Mouse (Mus musculus) layer of hippocampus, postnatal 25 days (tissue): Measurements from ENCODE around the gene Ubqlnl. TPM values are rescaled to one million over a fixed set of nuclear protein-coding genes. Genes with fewer than 3 reads are reported as not detected.

ENCODE experiments used
- DNase-seq, 2 experiments: peaks; one replicate each; pipeline ENCODE4 v3.0.0; 2022; ENCODE audit warnings: mixed read lengths in 2 of 2, low spot score in 1 of 2; ENCODE audit errors: extremely low spot score in 1 of 2
- total RNA-seq, 2 experiments: library from RNA; stranded (reverse); gene quantifications; 2 replicates each; pipeline ENCODE4 v1.2.3; 2021

Ubqlnl gene
- total RNA-seq = not detected

DNA sequence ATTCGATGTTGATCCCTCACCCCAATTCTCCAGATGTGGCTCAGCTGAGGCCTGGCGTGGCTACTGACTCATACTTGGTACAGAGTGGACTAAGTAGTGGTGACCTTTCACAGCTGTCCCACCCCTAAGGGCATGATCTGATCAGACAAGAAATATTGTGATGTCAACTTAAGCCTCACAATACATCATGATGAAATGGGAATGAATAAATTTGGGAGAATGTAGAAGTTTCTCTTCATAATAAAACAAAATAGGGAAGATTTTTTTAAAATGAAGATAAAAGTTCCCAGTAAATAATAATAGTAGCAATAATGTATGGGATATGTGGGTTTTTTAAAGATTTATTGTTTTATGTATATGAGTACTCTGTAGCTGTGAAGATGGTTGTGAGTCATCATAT lies at the start of gene Ubqlnl:
Gene Ubqlnl (minus strand): TSS at position 101 of the 400 bp plus-strand sequence.
- DNase-seq = no peak

DNA sequence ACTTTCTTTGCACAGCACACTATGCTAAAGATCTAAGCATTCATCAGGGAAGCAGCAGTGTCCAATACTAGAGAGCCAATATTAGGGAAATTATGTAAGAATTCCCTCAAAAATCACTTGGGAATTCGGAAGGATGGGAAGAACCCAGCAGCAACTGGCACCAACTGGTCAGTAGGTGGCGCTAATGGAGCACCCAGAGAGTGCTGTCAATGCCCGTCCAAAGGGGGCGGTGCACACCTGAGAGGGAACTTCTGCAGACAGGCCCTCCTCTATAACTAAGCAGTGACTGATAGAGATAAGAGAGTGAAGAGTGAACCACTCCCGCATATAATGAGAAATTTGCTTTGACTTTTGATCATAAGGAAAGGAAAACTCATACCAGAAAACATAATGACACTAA lies 49.5 kb upstream of the Ubqlnl start:
- peak; percentile 13 to 65 for DNase-seq

GRCm38 (mm10) chr7:104195885-104196284 lies 45.5 kb upstream of the Ubqlnl start, which contains the start of gene Olfr649:
Gene Olfr649, minus strand, starts transcription at chr7:104195985.
- no peak for DNase-seq

- no peak for DNase-seq
Measured at GRCm38 (mm10) chr7:104191275-104191674, 40.9 kb upstream of the Ubqlnl start.

DNA sequence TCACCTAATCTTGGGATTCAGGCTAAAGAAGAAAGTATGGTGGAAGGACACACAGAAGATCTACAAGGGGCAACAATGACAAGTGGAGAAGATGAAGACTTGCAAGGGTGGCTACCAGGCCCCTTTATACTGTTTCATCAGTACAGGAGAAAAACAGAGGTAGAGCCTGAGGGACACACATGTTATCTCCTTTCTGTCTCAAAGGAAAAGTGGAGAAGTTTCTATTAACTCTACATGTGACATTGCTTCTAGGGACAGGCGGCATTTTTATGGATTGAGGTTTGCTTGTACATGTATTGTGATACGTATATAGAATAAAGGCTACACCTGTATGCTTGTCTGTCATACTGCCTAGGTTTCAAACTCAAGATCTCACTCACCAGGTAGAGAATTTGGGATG lies 32.9 kb upstream of the Ubqlnl start, which contains the start of gene Olfr648:
Gene Olfr648 (minus strand): TSS at position 101 of the 400 bp plus-strand sequence.
- DNase-seq = no peak

- no peak for DNase-seq
Measured at GRCm38 (mm10) chr7:104179074-104179473, 28.7 kb upstream of the Ubqlnl start.

DNA sequence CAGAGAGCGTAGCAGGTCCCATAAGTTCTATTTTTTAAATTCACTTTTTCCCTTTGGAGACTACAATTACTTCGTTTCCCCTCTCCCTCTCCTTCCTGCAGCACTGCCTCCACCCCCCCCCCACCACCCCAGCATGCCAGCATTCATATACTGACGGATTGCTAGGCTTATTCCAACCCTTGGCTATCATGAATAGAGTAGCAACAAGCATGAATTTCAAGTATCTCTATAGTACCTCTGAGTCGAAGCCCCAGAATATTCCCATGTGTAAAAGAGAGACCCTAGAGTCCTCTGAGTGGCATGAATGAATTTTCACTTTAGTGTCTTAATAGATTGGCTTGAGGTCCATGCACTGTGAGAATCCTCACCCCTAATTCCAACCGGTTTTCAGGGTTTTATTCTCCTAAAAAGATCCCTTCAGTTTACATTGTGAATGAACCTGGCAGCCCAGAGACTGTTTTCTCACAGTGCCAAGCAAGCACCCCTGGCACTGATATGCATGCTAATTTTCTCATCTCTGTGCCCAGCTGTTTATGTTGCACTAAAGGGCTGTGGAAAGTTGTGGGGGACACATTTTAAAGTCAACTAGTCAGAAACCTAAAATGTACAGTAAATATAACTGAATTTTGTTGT lies 28.2 kb upstream of the Ubqlnl start:
- no peak for DNase-seq

- no peak for DNase-seq
Measured at GRCm38 (mm10) chr7:104175085-104175484, 24.7 kb upstream of the Ubqlnl start.

- DNase-seq = no peak
Measured at GRCm38 (mm10) chr7:104169634-104170204, 19.4 kb upstream of the Ubqlnl start.

DNA sequence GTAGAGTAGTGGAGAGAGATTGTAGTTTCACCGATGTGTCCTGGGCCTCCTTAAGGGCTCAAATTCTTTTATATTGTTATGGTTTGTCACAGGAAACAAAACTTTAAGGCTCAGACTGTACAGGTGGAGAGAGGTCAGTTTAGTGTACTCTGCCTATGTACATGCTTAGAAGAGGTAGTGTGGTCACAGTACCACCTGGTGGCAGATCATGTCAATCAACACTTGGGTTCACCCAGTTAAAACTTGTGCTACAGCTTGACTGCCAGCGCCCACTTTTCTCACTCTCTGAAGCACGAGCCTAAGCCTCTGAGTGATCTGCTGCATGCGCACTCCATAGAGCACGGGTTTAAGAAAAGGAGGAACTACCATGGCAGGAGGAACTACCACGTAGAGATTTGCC lies 16.7 kb upstream of the Ubqlnl start:
- DNase-seq = no peak

- no peak for DNase-seq
Measured at GRCm38 (mm10) chr7:104143179-104143578, 7.2 kb downstream of the Ubqlnl start, which contains the start of gene Ubqln3. Gene Ubqln3, minus strand, starts transcription at chr7:104143279.

GRCm38 (mm10) chr7:104137305-104137704 lies 13.1 kb downstream of the Ubqlnl start, which contains the start of gene Olfr643:
Gene Olfr643, minus strand, starts transcription at chr7:104137405.
- DNase-seq = no peak

DNA sequence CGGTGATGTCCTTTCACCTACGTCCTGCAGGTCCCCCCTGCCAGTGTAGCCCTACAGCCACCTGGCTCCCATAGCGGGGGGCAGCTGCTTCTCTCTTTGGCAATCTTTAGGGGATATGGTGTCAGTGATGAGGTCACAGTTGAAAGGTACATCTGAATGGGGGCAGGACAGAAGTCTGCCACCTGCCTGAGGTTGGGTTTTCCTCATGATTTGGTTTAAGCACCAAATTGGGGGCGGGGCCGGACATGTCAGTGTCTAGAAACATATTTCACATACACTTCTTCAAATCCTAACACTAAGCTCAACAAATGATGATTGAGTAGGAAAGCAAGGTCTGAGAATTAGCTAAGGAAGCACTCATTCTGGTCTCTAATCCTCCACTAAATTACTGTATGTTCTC lies 20.6 kb downstream of the Ubqlnl start, which contains the start of gene Ubqln5:
Gene Ubqln5 (minus strand): TSS at position 101 of the 400 bp plus-strand sequence.
- no peak for DNase-seq

DNA sequence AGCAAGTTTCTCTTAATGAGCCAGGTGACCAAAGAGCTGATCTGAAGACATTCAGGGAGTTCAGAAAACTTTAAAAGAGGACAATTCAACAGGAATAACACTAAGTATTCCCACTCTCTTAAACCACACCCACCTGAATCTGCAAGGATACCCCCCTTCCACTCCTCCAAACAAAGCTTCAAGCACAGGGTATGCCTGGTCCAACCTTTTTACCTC lies 45.7 kb downstream of the Ubqlnl start, which contains the start of gene Olfr646:
Gene Olfr646 (plus strand): TSS at position 117 of the 216 bp plus-strand sequence.
- no peak for DNase-seq

- DNase-seq = no peak
Measured at GRCm38 (mm10) chr7:104103913-104104756, 46.2 kb downstream of the Ubqlnl start.

Other genes starting within 250 kb of the Ubqlnl start
- not detected for gene Olfr65, start 247.1 kb downstream of the Ubqlnl start, total RNA-seq
- gene Olfr631, start 221.7 kb downstream of the Ubqlnl start, total RNA-seq = not detected
- gene Olfr632, start 216.2 kb downstream of the Ubqlnl start, total RNA-seq = not detected
- gene Olfr633, start 206.1 kb downstream of the Ubqlnl start, total RNA-seq = not detected
- under 1 TPM; 0.05 to 0.07 TPM for gene Olfr635, start 179.4 kb downstream of the Ubqlnl start, total RNA-seq
- not detected for gene Olfr638, start 151.8 kb downstream of the Ubqlnl start, total RNA-seq
- gene Olfr639, start 133.3 kb downstream of the Ubqlnl start, total RNA-seq = under 1 TPM; 0.05 to 0.16 TPM
- gene Olfr640, start 125.0 kb downstream of the Ubqlnl start, total RNA-seq = not detected
- not detected for gene Olfr641, start 115.1 kb downstream of the Ubqlnl start, total RNA-seq
- gene Olfr642, start 97.9 kb downstream of the Ubqlnl start, total RNA-seq = not detected
- not detected for gene 4930516K23Rik, start 89.1 kb downstream of the Ubqlnl start, total RNA-seq
- not detected for gene Olfr644, start 78.7 kb downstream of the Ubqlnl start, total RNA-seq
- not detected for gene Olfr645, start 65.1 kb downstream of the Ubqlnl start, total RNA-seq
- not detected for gene Olfr646, start 45.7 kb downstream of the Ubqlnl start, total RNA-seq
- not detected for gene Ubqln5, start 20.7 kb downstream of the Ubqlnl start, total RNA-seq
- gene Olfr643, start 13.2 kb downstream of the Ubqlnl start, total RNA-seq = not detected
- gene Ubqln3, start 7.3 kb downstream of the Ubqlnl start, total RNA-seq = not detected
- not detected for gene Olfm5, start 14.3 kb upstream of the Ubqlnl start, total RNA-seq
- gene Olfr648, start 32.8 kb upstream of the Ubqlnl start, total RNA-seq = under 1 TPM; 0.10 to 0.23 TPM
- gene Olfr649, start 45.4 kb upstream of the Ubqlnl start, total RNA-seq = not detected
- gene Trim6, start 68.2 kb upstream of the Ubqlnl start, total RNA-seq = under 1 TPM; 0.30 to 0.59 TPM
- under 1 TPM; 0.69 to 0.96 TPM for gene Trim34a, start 93.9 kb upstream of the Ubqlnl start, total RNA-seq
- gene Trim5, start 137.5 kb upstream of the Ubqlnl start, total RNA-seq = under 1 TPM; 0.25 to 0.94 TPM
- 1 to 10 TPM; 1.9 to 3.2 TPM for gene Trim12a, start 164.9 kb upstream of the Ubqlnl start, total RNA-seq
- gene Trim34b, start 178.9 kb upstream of the Ubqlnl start, total RNA-seq = under 1 TPM in 1 of 2 experiments, not detected in 1; 0.25 TPM
- 1 to 10 TPM; 1.2 to 2.1 TPM for gene Trim12c, start 202.8 kb upstream of the Ubqlnl start, total RNA-seq
- gene Trim30b, start 219.3 kb upstream of the Ubqlnl start, total RNA-seq = not detected